Mouse (Mus musculus) right cerebral cortex, adult 18-20 months (tissue): ENCODE measurements around the gene Gm14685.
"Not testable (repeated sequence)": the region's sequence is repeated elsewhere in the genome, so short reads cannot be mapped to it uniquely, and the experiment has no call there.

Experiments used
- DNase-seq: peaks from one replicate; pipeline ENCODE4 v3.0.0; 2022; ENCODE audit warnings: mixed read lengths

Gene Gm14685

GRCm38 (mm10) chrX:73116747-73117146, at the start of gene Gm14685:
TSS of gene Gm14685 (plus strand) at chrX:73117047.
- not testable (repeated sequence) for DNase-seq

- not testable (repeated sequence) for DNase-seq
Observed at GRCm38 (mm10) chrX:73082267-73083055, 34.4 kb upstream of the Gm14685 start, which contains the start of gene Xlr4a. TSS of gene Xlr4a (minus strand) at chrX:73082478.

DNA sequence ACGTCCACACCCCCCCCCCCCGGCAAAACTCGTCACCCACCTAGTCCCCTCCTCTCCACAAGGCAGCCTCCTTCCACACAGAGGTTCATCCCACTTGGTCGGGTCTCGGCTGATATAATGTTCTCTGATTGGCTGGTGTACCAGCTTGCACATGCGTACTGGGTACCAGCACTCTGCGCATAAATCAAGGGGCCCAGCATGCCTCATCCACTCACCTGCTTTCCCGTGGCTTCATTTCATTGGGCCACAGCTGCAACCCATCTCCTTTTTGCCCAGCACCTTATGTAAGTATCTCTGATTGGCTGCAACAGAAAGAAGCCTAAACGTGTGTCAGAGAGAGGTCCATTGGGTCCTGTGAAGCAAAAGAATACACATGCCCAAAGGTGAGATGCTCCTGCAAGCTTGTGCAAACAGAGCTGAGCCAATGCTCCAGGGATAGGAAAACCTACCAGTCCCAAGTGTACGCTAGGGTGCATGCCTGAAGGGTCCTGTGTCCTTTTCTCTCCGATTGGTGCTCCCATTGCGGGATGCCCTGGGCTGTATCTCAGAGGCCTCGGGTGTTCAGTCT, 19.8 kb upstream of the Gm14685 start, which contains the start of gene Xlr3a:
Gene Xlr3a, minus strand, starts transcription at position 155 of the 568 bp plus-strand sequence.
- DNase-seq: peak; percentile 3

- DNase-seq: not testable (repeated sequence)
Observed at GRCm38 (mm10) chrX:73122859-73123829, 6.3 kb downstream of the Gm14685 start.

DNA sequence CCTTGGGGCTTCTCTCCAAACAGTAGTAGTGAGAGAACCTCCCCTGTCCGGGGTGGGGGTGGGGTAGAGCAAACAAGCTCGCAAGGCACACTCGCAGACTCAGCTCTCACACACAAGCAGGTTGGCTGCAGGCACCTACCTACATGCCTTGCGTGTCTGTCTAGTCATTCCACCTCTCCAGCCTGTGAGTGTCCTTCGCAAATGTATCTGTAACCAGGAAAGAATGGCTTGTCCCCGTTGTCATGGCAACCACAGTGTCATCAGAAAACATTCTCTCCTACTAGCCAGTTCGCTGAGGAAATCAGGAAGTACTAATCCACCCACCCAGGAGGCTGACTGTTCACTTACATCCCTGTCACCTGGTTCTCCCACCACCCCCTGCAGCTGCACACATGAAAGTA, 26.4 kb downstream of the Gm14685 start:
- DNase-seq: not testable (repeated sequence)

- not testable (repeated sequence) for DNase-seq
Observed at GRCm38 (mm10) chrX:73148496-73148895, 31.6 kb downstream of the Gm14685 start, which contains the start of gene Xlr5b. TSS of gene Xlr5b (plus strand) at chrX:73148796.

GRCm38 (mm10) chrX:73149350-73149749, 32.5 kb downstream of the Gm14685 start, which contains the start of gene DXBay18:
TSS of gene DXBay18 (minus strand) at chrX:73149450.
- not testable (repeated sequence) for DNase-seq

GRCm38 (mm10) chrX:73176889-73177288, 60.0 kb downstream of the Gm14685 start, which contains the start of gene Spin2d:
TSS of gene Spin2d (minus strand) at chrX:73176989.
- DNase-seq: not testable (repeated sequence)
